Mouse (Mus musculus) hindbrain, embryonic 11.5 days (tissue): ENCODE data around the gene Med21. TPM values are rescaled to one million over a fixed set of nuclear protein-coding genes. Genes with fewer than 3 reads are reported as not detected.

Experiments
- ATAC-seq: fragments of 200-750 bp; cut with Nextera tagmentation; 2 replicates; pipeline ENCODE4 v1.8.0; 2017; ENCODE audit warnings: mild to moderate bottlenecking, moderate TSS enrichment, moderate library complexity; ENCODE audit not compliant: low FRiP score
- DNase-seq: peaks from one replicate; pipeline ENCODE4 v3.0.0-alpha.2; 2015; ENCODE audit warnings: low spot score
- H3K27ac ChIP-seq: fragments of 300-500 bp; sonication (generic); 2 replicates; pipeline ENCODE4 v1.5.1; 2014; ENCODE audit warnings: mild to moderate bottlenecking, low read depth, low read length
- H3K27me3 ChIP-seq: fragments of 300-500 bp; sonication (generic); 2 replicates; pipeline ENCODE4 v1.6.1; 2014; ENCODE audit warnings: mild to moderate bottlenecking, low read length, moderate library complexity, mixed read lengths; ENCODE audit not compliant: control insufficient read depth, insufficient read depth
- H3K36me3 ChIP-seq: fragments of 300-500 bp; sonication (generic); 2 replicates; pipeline ENCODE4 v1.6.1; 2014; ENCODE audit warnings: mild to moderate bottlenecking, low read length, moderate library complexity, mixed read lengths; ENCODE audit not compliant: control insufficient read depth, insufficient read depth
- H3K4me1 ChIP-seq: fragments of 300-500 bp; sonication (generic); replicated peaks from 2 replicates; pipeline ENCODE4 v1.6.1; 2014; ENCODE audit warnings: low read length, mixed read lengths; ENCODE audit not compliant: control insufficient read depth, insufficient read depth
- H3K4me2 ChIP-seq: fragments of 300-500 bp; sonication (generic); replicated peaks from 2 replicates; pipeline ENCODE4 v1.6.1; 2014; ENCODE audit warnings: mild to moderate bottlenecking, low read depth, low read length
- H3K4me3 ChIP-seq: fragments of 300-500 bp; sonication (generic); 2 replicates; pipeline ENCODE4 v1.5.1; 2014; ENCODE audit warnings: low read depth, low read length
- H3K9ac ChIP-seq: fragments of 300-500 bp; sonication (generic); 2 replicates; pipeline ENCODE4 v1.6.1; 2014; ENCODE audit warnings: low read depth, low read length
- H3K9me3 ChIP-seq: fragments of 300-500 bp; sonication (generic); 2 replicates; pipeline ENCODE4 v1.6.1; 2016; ENCODE audit warnings: low read length; ENCODE audit not compliant: control insufficient read depth
- WGBS: fragments of 180-500 bp; shearing (Covaris S2); extraction: QIAGEN DNeasy Blood & Tissue Kit; methylation state at CpG from one replicate; pipeline ENCODE4 v1.1.7; 2014; 5-methylcytosine and 5-hydroxymethylcytosine counted together
- polyA plus RNA-seq: library from polyadenylated mRNA; unstranded; fragments of >200 nt; fragmentation: Nextera tagmentation; extraction: Ambion mirVana; gene quantifications from 2 replicates; pipeline ENCODE4 v1.2.1, GENCODE M21; 2014

Gene Med21
- polyA plus RNA-seq, 1 experiment from 2014 or later = 132 TPM

DNA sequence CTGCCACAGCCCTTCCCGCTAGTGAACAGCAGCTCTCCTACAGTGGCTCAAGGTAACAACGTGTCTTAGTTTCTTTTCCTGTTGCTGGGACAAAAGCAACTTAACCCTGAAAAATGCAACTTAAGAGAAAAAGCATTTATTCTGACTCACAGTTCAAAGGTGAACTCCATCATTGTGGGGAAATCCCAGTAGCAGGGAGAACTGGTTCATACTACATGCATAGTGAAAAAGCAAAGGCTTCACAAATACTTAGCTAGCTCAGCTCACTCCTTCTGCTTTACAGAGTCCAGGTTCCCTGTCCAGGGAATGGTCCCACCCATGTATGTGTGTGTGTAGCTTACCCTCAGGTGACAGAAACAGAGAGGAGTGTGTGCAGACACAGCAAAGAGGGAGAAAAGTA, 25.7 kb upstream of the Med21 start:
- no peak overlapping the region for H3K9ac ChIP-seq
- no peaks in the 10 kb centered on the region for H3K27me3 ChIP-seq
- no peak overlapping the region for H3K27ac ChIP-seq
- DNase-seq (no peak), ATAC-seq (no peak)
- no peak overlapping the region for H3K4me2 ChIP-seq
- H3K4me1 ChIP-seq = no peaks in the 10 kb centered on the region
- no peaks in the 10 kb centered on the region for H3K36me3 ChIP-seq
- no peaks in the 10 kb centered on the region for H3K9me3 ChIP-seq
- no peak overlapping the region for H3K4me3 ChIP-seq
- 91% methylated on average over 2 of the region's 2 CpGs for WGBS

DNA sequence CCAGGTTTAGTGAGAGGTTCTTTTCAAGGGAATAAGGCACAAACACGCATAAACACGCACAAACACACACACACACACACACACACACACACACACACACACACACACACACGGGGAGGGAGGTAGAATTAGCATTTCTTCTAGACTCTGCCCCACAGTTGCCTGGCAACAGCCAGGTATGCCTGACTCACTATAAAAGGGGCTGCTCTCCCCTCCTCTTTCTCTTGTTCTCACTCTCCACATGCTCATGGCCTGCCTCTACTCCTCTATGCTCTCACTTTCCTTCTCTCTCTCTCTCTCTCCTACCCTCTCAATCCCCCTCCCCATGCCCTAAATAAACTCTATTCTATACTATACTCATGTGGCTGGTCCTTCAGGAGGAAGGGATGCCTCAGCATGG, 14.2 kb upstream of the Med21 start:
- H3K36me3 ChIP-seq = no peaks in the 10 kb centered on the region
- no peak overlapping the region for H3K27ac ChIP-seq
- H3K4me1 ChIP-seq = no peaks in the 10 kb centered on the region
- 74% methylated on average over 2 of the region's 3 CpGs for WGBS
- DNase-seq (no peak), ATAC-seq (no peak)
- no peak overlapping the region for H3K9ac ChIP-seq
- H3K4me3 ChIP-seq = no peak overlapping the region
- H3K27me3 ChIP-seq = no peaks in the 10 kb centered on the region
- H3K4me2 ChIP-seq = no peak overlapping the region
- no peaks in the 10 kb centered on the region for H3K9me3 ChIP-seq

DNA sequence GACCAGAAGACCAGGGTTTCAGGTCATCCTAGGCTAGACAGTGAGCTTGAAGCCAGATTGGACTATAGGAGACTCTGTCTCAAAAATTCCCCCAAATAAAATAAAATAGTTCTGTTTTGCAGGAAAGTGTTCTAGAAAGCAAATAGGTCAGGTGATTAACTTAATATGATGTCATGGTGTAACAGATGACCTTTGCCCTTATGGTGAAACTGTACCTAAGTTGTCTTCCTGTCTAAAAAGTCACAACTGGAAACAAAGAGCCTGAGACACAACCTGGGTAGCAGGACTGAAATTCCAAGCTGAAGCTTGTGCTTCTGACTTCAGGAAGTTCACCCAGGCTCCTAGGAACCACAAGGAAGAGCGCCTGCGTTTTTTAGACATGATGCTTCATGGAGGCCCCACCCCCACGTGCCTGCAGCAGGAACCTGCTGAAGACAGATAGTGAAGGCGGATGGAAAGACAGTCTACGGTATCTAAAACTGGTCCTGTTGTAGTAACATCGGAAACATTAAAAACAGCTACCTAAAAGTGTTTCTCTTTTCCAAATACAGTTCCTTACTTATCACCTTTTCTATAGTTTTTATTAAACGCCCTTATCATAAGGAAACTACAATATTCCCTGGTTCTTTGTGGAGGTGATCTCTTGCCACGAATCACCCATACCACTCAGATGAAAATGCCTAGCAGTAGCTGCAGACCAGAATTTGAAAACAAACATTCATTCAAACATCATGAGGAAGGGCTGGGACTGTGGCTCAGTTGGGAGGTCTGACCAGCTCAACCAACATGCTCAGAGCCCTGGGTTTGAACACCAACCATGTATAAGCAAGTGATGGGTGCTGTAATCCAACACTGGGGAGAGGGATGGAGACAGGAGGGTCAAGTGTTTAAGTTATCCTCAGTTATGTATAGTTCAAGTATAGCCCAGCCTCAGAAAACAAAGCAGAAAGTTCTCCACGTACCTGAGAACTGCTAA, 12.3 kb upstream of the Med21 start:
- DNase-seq (no peak), ATAC-seq (no peak)
- H3K27me3 ChIP-seq = no peaks in the 10 kb centered on the region
- WGBS = 83% methylated on average over 9 of the region's 9 CpGs
- no peak overlapping the region for H3K4me2 ChIP-seq
- no peak overlapping the region for H3K4me3 ChIP-seq
- no peaks in the 10 kb centered on the region for H3K9me3 ChIP-seq
- H3K36me3 ChIP-seq = no peaks in the 10 kb centered on the region
- H3K4me1 ChIP-seq = no peaks in the 10 kb centered on the region
- H3K9ac ChIP-seq = no peak overlapping the region
- no peak overlapping the region for H3K27ac ChIP-seq

- no peaks in the 10 kb centered on the region for H3K4me1 ChIP-seq
- H3K9ac ChIP-seq = no peak overlapping the region
- no peak overlapping the region for H3K4me2 ChIP-seq
- DNase-seq (no peak), ATAC-seq (no peak)
- no peaks in the 10 kb centered on the region for H3K27me3 ChIP-seq
- WGBS = 91% methylated on average over 4 of the region's 4 CpGs
- H3K36me3 ChIP-seq = no peaks in the 10 kb centered on the region
- H3K27ac ChIP-seq = no peak overlapping the region
- H3K4me3 ChIP-seq = no peak overlapping the region
- H3K9me3 ChIP-seq = no peaks in the 10 kb centered on the region
These were observed 11.4 kb upstream of the Med21 start for GRCm38 (mm10) chr6:146630961-146631360.

- no peak for DNase-seq
- no peaks in the 10 kb centered on the region for H3K9me3 ChIP-seq
- ATAC-seq = no peak
- no peak overlapping the region for H3K4me3 ChIP-seq
- H3K4me1 ChIP-seq = no peaks in the 10 kb centered on the region
- WGBS = 69% methylated on average over 8 of the region's 8 CpGs
- no peak overlapping the region for H3K9ac ChIP-seq
- no peaks in the 10 kb centered on the region for H3K27me3 ChIP-seq
- no peak overlapping the region for H3K27ac ChIP-seq
- no peaks in the 10 kb centered on the region for H3K36me3 ChIP-seq
- H3K4me2 ChIP-seq = no peak overlapping the region
These were observed 10.5 kb upstream of the Med21 start for GRCm38 (mm10) chr6:146631847-146632246.

GRCm38 (mm10) chr6:146632403-146632802, 9.9 kb upstream of the Med21 start:
- Histone ChIP-seq H3K4me3 (no peak overlapping the region), H3K4me1 (no peaks in the 10 kb centered on the region), H3K27me3 (no peaks in the 10 kb centered on the region), H3K9me3 (no peaks in the 10 kb centered on the region), H3K36me3 (no peaks in the 10 kb centered on the region), H3K9ac (no peak overlapping the region), H3K27ac (no peak overlapping the region), H3K4me2 (no peak overlapping the region)
- WGBS = 88% methylated on average over 9 of the region's 9 CpGs
- ATAC-seq (no peak), DNase-seq (no peak)

DNA sequence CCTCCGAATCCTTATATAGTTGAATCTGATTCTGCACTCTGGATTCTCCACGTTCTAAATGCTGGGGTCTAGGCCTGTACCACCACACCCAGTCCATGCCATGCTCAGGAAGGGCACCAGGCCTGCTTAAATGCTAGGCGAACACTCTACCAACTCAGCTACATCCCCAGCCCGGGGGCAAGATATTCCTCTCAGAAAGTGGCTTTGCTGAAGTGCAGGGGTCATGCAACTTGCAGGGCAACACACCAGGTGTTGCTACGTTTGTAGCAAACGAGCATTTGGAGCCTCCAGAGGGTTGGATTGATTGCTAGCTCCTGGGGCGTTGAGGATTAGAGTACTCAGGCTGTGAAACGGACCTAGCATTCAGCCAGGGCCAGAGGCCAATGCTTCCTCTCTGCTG, 9.2 kb upstream of the Med21 start:
- no peak overlapping the region for H3K9ac ChIP-seq
- H3K36me3 ChIP-seq = no peaks in the 10 kb centered on the region
- ATAC-seq (no peak), DNase-seq (peak; percentile 33)
- H3K27me3 ChIP-seq = no peaks in the 10 kb centered on the region
- H3K27ac ChIP-seq = no peak overlapping the region
- no peaks in the 10 kb centered on the region for H3K4me1 ChIP-seq
- H3K4me3 ChIP-seq = no peak overlapping the region; the same call in 1 of the 2 replicates
- no peaks in the 10 kb centered on the region for H3K9me3 ChIP-seq
- WGBS = 48% methylated on average over 8 of the region's 8 CpGs
- peak overlapping the region; percentile 63; the same call in 1 of the 2 replicates for H3K4me2 ChIP-seq

- Histone ChIP-seq H3K27me3 (no peaks in the 10 kb centered on the region), H3K9ac (peak overlapping the region; percentile 84), H3K36me3 (no peaks in the 10 kb centered on the region), H3K27ac (no peak overlapping the region), H3K4me3 (peak overlapping the region; percentile 67), H3K4me1 (no peaks in the 10 kb centered on the region), H3K4me2 (peak overlapping the region; percentile 63), H3K9me3 (no peaks in the 10 kb centered on the region)
- WGBS = 14% methylated on average over 14 of the region's 14 CpGs
- ATAC-seq (peak; percentile 23; the same call in 1 of the 2 replicates), DNase-seq (peak; percentile 54)
These were observed 8.7 kb upstream of the Med21 start for GRCm38 (mm10) chr6:146633629-146634014.
